Mouse (Mus musculus) E14TG2a.4 (cell line): ENCODE data around the gene Cc2d1a.

Experiments used
- CTCF ChIP-seq: conservative IDR thresholded peaks from 2 replicates; pipeline ENCODE4 v1.5.1; 2014; ENCODE audit warnings: low read length
- NANOG ChIP-seq: IDR thresholded peaks from 2 replicates; pipeline ENCODE4 v1.6.1; 2014; ENCODE audit warnings: borderline replicate concordance, low read length, mixed read lengths
- POU5F1 ChIP-seq: IDR thresholded peaks from 2 replicates; pipeline ENCODE4 v1.6.1; 2014; ENCODE audit warnings: low read length, borderline replicate concordance

DNA sequence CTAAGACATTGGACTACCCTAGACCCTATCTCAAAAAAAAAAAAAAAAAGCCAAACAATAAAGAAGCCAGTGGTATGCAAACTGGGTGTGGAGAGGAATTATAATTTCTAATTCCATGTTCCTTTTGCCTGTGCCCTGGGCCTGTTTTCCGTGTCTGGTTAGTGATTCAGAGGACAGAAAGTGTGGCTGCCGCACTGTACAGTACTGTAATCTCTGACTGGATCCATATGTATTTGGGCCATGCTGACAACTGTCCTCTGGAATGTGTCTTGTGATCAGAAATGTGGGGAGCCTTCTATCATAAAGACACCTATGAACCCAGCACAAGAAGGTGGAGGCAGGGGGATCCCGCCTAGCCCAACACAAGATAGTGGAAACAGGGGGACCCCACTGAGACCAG, 25.6 kb downstream of the Cc2d1a start:
- TF ChIP-seq POU5F1 (no peak), CTCF (no peak), NANOG (no peak)
